Mouse (Mus musculus): ENCODE results near the gene Rab9.

The Rab9 gene

DNA sequence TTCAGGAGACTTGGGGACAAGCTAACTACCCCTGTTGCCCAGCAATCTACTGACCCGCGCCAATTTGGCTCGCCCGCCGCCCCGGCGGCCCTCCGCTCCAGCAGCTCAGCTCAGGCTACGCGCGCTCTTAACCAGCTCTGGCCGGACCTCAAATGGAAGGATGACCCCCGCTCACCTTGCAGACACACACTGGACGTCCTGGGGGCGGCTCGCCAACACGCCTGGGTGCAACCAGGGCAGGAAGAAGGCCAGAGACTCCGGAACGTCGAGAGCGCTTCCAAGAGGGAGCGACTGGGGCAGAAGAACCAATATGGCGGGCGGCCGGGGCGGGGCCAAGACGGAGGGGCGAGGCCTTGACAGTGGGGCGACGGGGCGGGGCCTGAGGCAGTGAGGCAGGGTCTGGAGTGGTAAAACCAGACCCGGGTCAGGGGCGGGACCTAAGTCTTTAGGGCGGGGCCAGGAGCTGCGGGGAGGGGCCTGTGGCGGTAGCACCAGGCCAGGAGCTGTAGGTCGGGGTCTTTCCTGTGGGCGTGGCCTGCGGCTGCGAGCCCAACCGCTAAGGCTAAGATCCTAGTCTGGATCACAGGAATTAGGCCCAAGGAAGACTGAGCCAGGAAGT, at the start of gene Rab9:
Gene Rab9, minus strand, starts transcription at position 503 of the 619 bp plus-strand sequence.
- DNase-seq (ENCODE audit: low spot score) = peak; percentile 93

DNA sequence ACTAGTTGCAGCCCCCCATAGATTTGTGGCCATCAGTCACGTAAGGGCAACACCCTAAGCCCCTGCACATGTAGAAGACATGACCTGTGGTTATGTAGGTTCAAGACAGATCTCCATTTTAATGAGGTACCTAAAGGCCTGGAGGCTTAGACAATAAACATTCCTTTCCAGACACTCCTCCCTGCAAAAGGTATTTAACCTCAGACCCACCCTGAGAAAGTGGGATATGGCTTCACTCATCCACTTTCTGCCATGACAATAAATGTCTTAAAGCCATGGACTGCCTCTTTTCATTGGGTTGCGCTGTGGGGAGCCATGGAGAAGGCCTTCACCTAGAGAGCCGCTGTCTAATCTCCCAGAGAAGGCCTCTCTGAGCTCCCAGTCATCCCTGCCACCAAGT, 48.5 kb upstream of the Rab9 start:
- no peak for DNase-seq (ENCODE audit: low spot score)

DNA sequence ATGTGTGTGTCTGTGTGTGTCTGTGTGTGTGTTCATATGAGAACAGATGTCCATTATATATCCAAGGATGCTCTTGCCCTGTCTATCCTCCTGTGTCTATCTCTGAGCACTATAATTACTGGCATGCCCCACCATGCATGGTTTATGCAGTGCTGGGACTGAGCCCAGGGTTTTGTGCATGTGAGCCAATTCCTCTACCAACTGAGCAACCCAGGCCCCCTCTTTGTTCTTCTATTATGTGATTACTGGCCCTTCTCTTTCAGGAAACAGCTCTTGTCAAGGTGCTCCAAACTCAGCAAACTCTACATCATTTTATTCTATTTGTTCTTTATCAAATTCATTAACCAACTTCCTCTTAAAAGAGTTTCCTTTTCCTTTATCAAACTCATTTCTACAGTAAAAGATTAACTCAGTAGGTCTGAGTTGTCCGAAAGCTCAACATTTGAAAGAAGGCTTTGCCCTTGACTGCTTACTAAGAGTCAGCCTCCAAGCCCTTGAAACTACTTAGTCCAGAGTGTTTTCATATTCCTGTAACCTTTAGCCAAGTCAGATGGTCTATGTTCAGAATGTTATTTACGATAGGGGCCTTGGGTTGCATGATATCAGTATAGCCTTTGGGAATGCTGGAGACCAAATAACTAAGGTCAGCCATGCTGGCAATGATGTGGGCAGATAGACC, 46.1 kb upstream of the Rab9 start:
- peak; percentile 39 for DNase-seq (ENCODE audit: low spot score)

DNA sequence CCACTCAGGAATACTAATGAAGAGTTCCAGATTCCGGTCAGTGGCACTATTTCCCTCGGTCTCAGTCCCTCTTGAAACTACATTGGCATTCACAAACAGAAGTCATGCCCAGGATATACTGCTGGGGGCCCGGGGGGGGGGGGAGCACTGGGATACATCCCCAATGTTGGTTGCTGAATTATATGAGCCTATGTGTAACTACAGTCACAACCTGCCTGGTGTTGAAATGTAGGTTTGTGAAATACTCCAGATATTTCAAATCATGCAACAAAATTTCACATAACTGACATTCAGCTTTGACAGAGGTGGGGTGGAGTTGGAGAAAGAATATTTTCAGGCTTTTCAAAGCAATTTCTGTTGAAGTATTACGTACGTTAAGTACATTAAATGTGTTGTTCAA, 41.1 kb upstream of the Rab9 start:
- no peak for DNase-seq (ENCODE audit: low spot score)

DNA sequence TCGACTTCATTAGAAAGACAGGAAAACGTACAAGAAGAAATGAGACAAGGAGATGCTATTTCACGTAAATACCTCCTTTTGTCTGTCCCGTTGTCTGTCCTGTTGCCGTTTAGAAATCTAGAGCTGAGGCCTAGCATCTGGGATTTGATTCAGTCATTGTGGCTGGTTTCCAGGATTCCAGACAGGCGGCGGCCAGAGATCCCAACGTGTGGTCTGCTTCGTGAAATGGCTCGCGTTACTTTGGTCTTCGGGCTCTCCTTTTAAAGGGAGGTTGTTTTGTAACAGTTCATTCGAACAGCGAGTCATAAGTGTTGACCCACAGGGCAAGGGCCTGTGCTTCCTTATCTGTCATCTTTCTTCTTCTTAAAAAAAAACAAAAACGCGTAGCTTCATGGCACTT, 38.7 kb upstream of the Rab9 start, which contains the start of gene Tceanc:
Gene Tceanc, minus strand, starts transcription at position 223 of the 400 bp plus-strand sequence.
- DNase-seq (ENCODE audit: low spot score) = no peak

DNA sequence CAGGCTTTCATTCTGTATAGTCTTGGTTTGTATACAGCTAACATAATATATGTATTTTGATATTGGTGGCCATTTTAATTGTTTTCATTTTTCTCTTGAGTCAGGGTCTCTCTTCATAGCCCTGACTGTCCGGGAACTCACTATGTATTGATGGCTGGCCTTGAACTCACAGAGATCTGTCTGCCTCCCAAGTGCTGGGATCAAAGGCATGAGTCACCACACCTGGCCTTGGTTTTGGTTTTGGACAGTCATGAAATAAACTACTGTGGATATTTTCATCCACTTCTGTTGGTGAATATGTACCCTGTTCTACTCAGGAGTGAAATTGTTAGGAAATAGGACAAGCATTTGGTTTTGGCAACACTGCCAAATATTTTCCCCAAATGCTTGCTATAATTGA, 37.0 kb upstream of the Rab9 start:
- DNase-seq (ENCODE audit: low spot score) = no peak

DNA sequence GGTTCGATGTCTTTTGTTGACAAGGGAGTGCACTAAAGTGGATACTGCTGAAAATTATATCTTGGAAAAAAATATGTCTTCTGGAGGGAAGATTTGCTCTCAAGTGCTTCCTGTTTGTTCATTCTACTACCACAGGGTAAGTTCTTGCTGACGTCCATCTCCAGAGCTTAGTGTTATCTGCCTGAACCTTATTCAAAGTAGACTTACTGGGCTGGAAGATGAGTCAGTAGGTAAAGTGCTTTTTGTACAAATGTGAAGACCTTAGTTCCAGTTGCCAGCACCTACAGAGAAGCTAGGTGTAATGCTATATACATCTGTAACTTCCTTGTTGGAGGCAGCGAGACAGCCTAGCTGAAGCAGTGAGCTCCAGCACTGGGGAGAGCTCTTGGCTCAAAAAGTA, 36.3 kb upstream of the Rab9 start:
- no peak for DNase-seq (ENCODE audit: low spot score)

DNA sequence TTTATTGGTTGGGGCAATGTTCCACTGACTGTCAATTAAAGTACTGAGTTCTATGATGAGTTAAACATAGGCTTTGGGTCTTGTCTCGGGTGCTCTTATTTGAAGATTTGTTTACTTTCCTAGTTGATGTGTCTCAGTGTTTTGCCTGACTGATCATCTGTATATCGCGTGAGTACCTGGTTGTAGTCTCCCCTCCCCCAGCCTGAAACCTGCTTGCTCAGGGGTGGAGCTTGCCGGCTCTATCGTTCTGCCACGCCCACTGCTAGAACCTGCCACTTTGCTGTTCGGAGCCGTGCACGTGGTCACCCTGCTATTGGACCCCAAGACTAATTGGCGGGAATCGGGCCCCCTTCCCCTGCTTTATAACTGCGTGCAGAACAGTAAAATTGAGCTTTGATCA, 34.4 kb upstream of the Rab9 start:
- DNase-seq (ENCODE audit: low spot score) = peak; percentile 10

DNA sequence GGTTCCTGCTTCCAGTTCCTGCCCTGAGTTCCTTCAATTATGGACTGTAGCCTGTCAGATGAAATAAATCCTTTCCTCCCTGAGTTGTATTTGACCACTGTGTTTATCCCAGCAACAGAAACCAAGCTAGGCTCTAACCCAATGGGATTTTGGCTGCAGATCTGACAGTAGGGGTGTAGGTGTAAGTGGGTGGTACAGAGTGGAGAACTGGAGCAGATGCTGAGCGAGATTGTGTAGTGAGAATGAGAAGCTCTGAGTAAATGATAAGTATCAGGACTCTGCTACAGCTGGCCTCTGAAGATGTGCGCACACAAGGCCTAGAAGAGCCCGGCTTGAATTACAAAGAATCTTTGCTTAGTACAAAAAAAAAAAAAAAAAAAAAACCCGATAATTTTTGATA, 32.4 kb upstream of the Rab9 start:
- no peak for DNase-seq (ENCODE audit: low spot score)

DNA sequence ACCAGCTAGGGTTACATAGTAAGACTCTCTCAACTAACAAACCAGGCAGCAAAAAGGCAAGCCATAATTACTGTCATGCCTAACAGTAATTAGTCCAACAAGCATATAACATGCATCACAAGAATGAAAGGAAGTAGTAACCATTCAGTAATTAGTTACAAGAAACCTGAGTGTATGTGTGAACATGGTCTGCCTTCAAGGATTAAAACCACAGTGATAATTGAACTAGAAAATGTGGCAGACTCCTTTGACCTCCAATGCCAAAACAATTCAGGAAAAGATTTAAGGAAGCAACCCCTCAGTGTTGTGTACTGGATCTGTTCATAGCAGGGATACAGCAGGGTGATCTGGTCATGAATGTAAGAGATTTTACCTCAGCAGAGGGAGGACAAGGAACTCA, 31.4 kb upstream of the Rab9 start:
- DNase-seq (ENCODE audit: low spot score) = no peak

DNA sequence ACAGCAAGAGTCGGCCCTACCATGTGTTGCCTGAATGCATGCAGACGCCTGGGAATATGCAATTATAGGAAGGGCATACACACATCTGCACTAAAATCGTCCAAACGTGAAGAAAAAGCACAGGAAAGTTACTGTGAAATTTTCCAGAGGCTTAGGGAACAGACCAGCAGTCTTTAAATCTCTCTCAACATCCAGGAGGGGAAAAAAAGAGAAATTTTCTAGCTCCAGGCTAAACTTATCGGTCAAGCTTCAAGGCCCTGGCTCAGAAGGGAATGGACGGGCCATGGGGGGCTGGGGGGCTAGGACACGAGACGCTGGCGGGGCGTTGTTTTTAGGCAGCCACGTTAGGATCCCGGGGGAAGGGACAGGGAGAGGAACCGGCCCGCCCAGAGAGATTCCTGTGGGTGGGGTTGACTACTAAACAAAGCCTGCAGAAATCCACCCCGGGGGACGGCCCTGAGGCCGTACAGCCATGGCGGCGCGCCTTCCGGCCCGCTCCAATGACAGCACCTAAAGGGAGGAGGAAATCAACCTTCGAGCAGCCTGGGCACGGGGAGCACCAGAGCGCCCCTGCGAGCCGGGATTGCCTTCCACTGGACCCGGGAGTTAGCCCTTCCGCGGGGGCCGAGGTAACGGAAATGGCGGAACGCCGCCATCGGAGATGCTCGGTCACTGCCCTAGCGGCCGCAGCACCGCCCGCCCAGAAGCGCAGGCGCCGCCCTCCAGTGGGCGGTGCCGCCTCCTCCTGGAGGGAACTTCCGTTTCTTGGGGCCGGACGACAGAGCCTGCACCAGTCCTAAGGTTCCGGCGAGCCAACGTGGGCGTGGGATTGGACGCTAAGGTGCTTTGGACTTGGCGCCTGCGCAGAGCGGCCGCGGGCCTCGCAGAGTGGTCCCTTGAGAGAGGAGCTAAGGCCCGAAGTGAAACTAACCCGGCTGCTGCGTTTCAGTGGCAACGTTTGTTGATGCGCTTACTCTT, 30.4 kb upstream of the Rab9 start:
- DNase-seq (ENCODE audit: low spot score) = peak; percentile 95

DNA sequence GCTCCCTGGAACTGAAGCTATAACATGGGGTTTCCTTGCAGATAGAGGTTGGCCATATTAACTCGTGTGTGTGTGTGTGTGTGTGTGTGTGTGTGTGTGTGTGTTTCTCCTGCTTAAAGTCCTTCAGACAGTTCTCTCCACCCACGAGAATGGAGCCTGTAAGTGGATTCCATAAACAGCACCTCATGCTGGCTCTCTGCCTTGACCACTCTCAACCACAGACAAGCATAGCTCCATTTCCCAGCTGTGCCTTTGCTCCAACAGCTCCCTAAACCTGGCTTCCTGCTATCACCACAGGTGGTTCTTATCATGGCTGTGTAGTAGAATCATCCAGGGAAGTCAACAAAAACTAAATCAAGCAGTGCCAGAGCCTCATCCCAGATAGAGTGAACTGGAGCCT, 24.8 kb upstream of the Rab9 start:
- DNase-seq (ENCODE audit: low spot score) = peak; percentile 12

DNA sequence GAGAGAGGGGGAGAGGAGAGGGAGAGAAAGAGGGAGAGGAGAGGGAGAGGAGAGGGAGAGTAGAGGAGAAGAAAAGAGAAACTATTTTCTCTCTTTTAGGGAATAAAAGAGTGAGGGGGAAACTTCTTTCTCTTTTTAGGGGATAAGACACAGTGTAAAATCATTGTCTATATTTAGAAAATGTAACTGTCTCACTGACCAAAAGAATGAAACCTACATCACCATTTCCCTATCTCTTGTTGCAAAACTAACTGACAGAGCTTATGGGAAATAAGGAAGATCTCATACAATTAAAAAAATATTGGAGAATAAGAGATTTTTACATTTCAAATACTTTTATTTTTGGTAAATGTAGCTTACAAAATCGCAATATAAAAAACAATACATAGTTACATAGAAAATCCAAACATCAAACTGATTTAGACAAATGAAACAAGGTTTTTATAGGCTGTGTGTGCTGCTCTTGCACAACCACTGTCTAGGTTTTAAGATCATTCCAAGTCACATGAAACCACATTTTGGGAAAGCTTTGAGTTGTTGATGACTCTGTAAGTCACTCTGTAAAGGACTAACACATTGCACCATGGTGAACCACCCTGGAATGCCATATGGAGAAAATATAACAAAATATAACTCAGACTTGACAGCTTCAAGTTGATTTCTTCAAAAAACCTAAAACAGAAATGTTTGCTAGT, 20.0 kb upstream of the Rab9 start:
- DNase-seq (ENCODE audit: low spot score) = no peak

DNA sequence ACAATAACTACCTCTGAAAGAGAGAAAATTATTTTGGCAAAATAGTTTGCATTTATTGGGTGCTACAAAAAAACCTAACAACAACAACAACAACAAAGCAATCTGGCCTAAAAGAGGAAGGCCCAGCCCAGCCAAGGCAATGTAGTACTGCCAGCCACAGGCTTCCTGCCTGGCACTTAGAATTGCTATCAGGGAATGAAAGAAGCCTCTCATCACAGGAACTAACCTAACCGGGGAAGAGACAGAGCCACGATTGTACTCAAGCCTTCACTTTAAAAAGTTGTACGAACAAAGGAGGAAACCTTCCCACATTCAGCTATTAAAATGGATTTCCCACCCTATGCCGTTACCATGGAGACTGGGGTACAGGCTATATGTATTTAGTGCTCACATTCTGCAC, 18.1 kb upstream of the Rab9 start:
- no peak for DNase-seq (ENCODE audit: low spot score)

DNA sequence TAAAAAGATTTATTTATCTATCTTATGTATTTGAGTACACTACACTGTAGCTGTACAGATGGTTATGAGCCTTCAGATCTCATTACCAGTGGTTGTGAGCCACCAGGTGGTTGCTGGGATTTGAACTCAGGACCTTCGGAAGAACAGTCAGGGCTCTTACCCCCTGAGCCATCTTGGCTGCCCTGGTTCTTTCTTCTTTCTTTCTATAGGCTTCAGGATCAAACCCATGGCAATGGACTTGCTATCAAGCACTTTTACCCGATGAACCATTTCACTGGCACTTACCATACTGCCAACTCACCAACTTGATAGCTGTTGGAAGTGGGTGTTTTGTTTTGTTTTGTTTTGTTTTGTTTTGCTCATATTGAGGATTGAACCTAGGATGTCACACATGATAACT, 15.4 kb upstream of the Rab9 start:
- DNase-seq (ENCODE audit: low spot score) = no peak

DNA sequence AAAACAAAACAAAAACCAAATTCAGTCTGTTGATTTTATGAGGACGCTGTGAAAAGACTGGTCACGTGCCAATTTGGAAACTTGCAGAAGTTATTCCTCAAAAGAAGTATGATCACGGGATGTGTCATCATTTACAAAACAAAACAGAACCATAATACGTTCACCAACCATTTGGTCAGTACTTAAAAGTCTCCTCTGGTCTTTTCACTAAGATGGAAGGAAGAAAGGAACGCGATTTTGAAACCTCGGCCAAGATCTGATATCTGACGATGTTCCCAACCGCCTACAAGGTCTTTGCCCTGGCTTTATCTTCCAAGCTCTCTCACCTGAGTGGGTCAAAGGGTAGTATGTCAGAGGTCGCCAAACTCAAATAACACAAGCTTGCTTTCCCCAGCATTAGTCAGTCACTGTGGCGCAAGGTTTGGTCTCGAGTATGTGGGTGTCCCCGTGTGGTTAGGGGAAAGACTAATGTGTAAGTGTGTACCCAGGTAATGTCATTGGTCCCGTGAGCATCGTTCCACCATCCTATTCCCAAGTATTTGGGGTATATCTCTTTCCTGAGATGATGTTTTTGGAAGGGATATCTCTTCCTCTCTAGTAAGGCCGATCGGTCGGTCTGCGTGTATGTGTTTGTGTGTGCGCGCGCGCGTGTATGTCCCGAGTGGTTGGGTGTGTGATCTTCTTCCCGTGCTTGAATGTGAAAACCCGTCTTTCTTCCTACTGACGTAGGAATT, 869 bp downstream of the Rab9 start:
- DNase-seq (ENCODE audit: low spot score) = peak; percentile 24

DNA sequence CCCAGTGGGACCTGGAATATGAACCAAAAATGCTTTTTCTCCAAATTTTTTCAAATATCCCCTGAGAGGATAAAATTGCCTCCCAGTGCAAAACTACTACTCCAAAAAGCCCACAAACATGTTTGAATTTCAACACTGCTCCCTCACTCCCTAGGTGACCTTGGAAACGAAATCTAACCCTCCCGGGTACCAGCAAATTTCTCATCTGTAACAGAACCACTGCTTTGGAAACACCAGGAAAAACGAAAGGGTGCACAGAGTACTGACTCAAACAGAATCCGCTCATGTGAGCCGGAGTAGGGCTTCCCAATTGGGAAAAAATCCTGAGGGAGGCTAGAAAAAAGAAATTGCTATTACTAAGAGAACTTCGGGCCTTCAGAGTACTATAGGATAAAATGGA, 2.3 kb downstream of the Rab9 start:
- no peak for DNase-seq (ENCODE audit: low spot score)

DNA sequence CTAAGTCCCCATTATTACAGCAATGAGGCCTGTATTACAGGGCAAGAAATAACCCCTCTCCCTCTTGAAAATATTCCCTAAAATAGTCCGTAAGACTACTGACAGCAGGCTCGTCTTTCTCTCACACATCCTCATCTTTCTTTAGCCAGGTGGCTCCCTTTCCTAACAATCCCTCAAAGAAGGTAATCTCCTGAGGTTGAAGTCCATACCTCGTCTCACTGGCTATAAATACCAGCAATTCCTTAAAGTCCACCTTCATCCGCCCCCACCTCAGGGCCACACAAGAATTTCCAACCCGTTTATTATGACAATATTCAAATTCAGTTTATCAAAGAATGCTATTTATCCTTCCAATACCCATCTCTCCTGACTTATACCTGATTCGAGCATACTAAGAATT, 7.1 kb downstream of the Rab9 start:
- DNase-seq (ENCODE audit: low spot score) = no peak

DNA sequence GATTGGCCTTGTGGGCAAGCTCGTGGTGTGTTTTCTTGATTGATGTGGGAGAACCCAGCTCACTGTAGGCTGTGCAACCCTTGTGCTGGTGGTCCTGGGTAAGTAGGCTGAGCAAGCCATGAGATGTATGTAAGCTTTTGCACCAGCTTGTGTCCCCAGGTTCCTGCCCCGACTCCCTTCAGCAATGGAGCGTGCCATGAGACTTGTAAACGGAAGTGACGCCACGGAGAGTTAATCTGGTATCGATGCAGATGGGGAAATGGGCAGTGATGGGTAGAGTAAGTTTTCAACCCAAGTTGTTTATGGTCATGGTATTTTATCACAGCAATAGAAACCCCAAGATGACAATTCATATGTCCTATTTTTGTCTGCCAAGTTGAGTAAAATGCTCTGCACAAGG, 11.3 kb downstream of the Rab9 start:
- no peak for DNase-seq (ENCODE audit: low spot score)

DNA sequence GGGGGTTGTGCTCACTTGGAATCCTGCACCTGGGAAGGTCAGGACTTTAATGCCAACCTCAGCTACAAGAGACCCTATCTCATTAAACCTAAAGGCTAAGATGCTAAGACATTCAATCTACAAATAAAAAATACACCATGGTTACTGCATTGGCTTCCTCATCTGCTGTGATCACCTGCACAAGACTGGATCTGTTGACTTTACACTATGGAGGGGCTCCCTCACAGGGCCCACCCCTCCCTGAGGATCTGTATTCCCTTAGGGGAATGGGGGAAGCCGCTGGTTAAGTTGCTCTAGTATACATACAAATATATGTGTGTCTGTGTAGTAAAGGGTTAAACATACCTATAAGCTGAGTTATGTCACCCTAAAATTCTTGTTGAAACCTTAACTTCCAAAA, 24.1 kb downstream of the Rab9 start:
- no peak for DNase-seq (ENCODE audit: low spot score)

DNA sequence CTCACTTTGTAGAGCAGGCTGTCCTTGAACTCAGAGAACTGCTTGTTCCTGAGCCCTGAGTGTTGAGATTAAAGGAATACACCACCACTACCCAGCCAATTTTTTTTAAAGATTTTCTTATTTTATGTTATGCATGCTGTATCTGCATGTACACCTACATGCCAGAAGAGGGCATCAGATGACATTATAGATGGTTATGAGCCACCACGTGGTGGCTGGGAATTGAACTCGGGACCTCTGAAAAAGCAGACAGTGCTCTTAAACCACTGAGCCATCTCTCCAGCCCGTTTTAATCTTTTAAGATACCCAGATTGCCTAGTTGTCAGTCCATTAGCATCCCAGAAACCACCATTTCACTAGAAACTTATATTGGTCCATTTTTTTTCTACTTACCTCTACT, 25.3 kb downstream of the Rab9 start:
- no peak for DNase-seq (ENCODE audit: low spot score)

DNA sequence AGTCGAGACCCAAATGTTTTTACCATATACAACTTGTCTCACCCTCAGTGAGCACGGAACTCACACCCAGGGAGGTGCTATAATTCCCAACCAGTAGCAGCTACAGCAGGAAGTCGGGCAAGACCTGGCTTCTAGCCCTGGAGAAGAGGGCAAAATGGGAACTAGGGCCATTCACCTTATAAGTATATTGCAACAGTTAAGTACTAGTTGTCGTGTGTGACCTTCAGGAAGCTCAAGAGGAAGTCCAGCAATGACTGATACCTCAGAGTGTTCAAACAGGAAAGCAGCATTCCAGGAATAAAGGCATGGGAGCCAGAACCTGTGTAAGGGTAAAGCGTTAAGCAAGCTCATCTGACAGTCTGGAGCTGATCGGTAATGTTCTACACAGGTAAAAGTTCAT, 26.1 kb downstream of the Rab9 start:
- DNase-seq (ENCODE audit: low spot score) = peak; percentile 19
